Mouse (Mus musculus) erythroblast, adult 5-6 weeks (primary cell): ENCODE measurements around the gene Eda. TPM values are rescaled to one million over a fixed set of nuclear protein-coding genes. Genes with fewer than 3 reads are reported as not detected.
"Not testable (repeated sequence)": the region's sequence is repeated elsewhere in the genome, so short reads cannot be mapped to it uniquely, and the experiment has no call there.

Experiments
- ATAC-seq: replicated peaks from 2 replicates; pipeline ENCODE4 v1.8.0; 2016; ENCODE audit warnings: moderate number of reproducible peaks, mild to moderate bottlenecking, moderate TSS enrichment, inconsistent platforms; ENCODE audit not compliant: poor library complexity, low FRiP score, severe bottlenecking
- total RNA-seq, 2 experiments: library from RNA; stranded (forward) in 1 of 2; stranded (reverse) in 1 of 2; fragments of 150-400 nt in 1 of 2; fragments of 200-764, 138-1000 nt in 1 of 2; gene quantifications; 2 replicates each; pipeline versions ENCODE4 v1.2.3 to v1.2.4; 2015 to 2017; ENCODE audit warnings: low replicate concordance in 2 of 2

Eda gene
- total RNA-seq, 2 experiments from 2014 or later, result 0.26 TPM; not detected in 1

- no peak for ATAC-seq
These were observed 425.5 kb downstream of the Eda start for GRCm38 (mm10) chrX:100400900-100401299.

GRCm38 (mm10) chrX:100401657-100402056 lies 426.3 kb downstream of the Eda start:
- ATAC-seq, result no peak

GRCm38 (mm10) chrX:100409245-100409644 lies 433.8 kb downstream of the Eda start:
- no peak for ATAC-seq

- ATAC-seq, result no peak
These were observed 453.3 kb downstream of the Eda start, which contains the start of gene Otud6a for GRCm38 (mm10) chrX:100428693-100429092. TSS of gene Otud6a (plus strand) at chrX:100429013.

GRCm38 (mm10) chrX:100432311-100432710 lies 456.9 kb downstream of the Eda start:
- no peak for ATAC-seq

- ATAC-seq, result not testable (repeated sequence)
These were observed 467.2 kb downstream of the Eda start, which contains the start of gene Awat2 for GRCm38 (mm10) chrX:100442617-100443016. TSS of gene Awat2 (minus strand) at chrX:100442717.

GRCm38 (mm10) chrX:100443532-100443931 lies 468.1 kb downstream of the Eda start:
- no peak for ATAC-seq

Other genes starting within 250 kb of the Eda start
- not detected in 2 replicates for gene Tmem28, start 154.6 kb upstream of the Eda start, total RNA-seq (2015; ENCODE audit: low replicate concordance)
- gene Tmem28, start 154.6 kb upstream of the Eda start, total RNA-seq (2017; ENCODE audit: low replicate concordance), result 0.14 TPM in 1 of 2 replicates, not detected in the other